Mouse (Mus musculus) left cerebral cortex, adult 9 months (tissue): ENCODE measurements around the gene Ccni.

Experiments
- DNase-seq, 2 experiments: peaks; one replicate each; pipeline ENCODE4 v3.0.0; 2022; ENCODE audit warnings: low spot score in 2 of 2

Ccni gene

DNA sequence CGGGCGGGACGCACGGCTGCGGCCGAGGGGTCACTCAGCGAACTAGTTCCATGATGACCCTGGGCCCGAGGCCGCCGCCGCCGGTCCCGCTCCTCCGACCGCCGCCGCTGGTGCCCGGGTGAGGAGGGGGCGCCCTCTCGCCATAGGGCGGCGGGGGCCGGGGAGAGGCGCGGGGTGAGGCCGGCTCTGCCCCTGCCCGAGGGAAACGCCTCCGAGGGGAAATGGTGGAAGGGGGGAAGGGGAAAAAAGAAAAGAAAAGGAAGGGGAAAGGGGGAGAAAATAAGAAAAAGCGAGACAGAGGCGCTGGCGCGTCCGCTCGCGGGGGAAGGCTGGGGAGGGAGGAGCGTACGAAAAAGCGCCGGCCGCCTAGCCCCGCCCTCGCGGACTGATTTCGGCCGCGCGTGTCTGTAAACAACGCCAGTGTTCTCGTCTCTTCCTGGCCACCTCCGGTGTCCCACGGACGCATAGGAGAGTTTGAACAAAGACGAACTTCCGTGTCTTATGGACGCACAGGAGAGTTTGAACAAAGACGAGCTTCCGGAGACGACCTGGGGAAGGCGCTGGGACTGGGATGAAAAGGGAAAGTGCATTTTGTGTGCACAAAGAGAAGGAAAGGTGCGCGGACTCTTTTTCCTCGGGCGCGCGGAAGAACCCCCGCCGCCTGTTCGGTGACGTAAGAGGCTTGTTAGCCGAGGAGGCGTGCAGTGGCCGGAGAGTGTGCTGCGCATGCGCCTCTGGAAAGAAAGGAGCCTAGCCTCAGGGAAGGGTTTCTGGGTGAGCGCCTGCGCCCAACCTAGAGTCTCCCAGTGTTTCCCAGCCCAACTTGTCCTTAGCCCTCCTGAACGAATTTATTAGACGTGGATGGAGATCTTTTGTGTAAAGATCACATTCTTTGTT is at the start of gene Ccni, which contains the start of gene 2010109A12Rik:
Ccni (minus strand) TSS at position 387 of the 897 bp plus-strand sequence.
2010109A12Rik (plus strand) TSS at position 410 of the 897 bp plus-strand sequence.
- DNase-seq, result peak; percentile 87 to 96

DNA sequence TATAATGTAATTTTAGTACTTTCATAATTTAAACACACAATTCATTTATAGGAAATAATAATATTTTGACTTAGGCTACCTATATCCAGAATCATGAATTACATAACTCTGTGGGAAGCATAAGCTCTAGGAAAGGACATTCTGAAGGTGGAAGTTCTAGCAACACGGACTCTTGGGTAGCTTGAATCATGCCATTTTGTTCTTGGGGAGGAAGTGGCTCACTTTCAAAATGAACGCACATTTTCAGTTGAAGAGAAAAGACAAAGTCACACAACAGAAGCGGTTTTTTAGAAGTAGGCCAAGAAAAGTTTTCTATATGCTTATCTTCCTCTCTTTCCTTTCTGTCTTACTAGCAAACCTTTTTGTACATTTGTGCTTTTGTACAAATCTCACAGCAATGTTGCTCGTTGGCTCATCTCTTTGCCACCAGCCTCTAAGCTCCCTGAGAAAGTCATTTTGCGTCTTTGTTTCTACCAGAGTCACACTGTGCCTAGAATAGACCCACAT is 49.5 kb upstream of the Ccni start:
- DNase-seq, result no peak

DNA sequence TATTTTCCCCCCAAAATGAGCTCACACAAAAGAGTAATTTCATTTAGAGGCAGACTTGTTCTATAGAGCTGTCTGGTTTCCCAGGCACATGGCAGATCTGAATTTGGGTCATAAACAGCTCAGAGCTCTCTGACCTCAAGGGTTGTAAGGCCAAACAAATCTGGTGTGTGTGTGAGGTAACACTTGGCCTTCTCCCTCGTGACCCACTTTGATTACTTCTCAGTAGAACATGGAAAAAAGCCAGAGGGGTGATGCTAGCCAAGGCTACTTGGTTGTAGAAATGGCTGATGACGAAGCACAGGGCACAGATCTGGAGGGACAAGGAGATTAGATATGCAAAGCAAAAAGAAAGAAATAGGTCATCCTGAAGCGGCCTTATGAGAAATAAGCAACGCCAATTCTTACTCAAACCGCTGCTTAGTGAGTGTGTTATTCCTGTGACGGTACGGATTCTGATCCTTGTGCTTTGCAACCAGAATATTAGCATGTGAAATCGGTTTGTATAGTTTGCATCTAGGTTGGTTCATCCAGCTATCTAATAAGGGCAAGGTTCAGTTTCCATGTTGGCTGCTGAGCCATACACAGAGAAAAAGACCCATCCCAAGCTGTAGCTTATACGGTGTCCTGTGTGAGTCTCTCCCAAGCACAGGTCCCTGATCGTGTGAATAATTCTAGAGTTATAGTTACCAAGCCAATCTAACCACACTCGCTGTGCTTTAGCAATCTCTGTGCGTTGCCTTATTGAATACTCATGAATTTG is 44.9 kb upstream of the Ccni start:
- DNase-seq, result no peak

DNA sequence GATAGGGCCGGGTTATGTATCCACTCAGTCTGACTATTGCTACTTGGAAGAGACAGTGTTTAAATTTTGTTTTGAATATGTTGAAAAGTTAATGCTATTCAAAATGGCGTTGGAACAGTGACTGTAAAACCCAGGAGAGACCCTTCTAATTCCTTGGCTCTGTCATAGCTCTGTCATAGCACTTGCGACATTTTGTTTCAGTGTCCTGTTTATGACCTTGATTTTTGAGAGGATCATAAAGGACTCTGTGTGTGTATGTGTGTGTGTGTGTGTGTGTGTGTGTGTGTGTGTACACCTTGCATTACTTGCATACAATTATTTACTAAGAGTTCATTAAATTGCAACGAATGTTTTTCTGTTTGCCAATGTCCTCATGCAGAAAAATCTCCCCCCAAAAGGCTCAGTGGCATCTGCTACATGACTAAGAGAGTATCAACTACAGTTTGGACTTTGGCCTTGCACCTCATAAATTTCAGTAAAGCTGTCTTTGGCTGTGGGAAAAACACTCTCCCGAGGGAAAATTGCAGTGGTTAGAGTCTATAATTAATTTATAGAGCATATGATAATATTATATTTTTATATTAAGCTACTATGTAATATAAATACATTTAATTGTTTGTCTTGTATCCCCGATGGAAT is 43.8 kb upstream of the Ccni start:
- no peak for DNase-seq

DNA sequence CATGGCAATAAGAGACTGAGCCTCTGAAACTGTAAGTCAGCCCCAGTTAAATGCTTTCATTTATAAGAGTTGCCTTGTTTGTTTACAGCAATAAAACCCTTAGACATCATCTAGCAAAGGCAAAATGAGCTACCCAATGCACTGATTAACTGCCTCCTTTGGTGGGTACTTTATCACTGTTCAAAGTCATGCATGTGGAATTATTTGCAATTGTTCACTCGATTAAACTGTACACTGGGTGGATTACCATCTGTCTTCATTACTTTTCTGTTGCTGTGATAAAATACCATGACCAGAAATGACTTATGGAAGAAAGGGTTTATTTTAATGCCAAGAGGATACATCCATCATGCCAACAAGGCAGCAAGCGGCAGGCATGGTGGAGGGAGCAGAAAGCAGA is 39.0 kb upstream of the Ccni start:
- DNase-seq, result no peak

DNA sequence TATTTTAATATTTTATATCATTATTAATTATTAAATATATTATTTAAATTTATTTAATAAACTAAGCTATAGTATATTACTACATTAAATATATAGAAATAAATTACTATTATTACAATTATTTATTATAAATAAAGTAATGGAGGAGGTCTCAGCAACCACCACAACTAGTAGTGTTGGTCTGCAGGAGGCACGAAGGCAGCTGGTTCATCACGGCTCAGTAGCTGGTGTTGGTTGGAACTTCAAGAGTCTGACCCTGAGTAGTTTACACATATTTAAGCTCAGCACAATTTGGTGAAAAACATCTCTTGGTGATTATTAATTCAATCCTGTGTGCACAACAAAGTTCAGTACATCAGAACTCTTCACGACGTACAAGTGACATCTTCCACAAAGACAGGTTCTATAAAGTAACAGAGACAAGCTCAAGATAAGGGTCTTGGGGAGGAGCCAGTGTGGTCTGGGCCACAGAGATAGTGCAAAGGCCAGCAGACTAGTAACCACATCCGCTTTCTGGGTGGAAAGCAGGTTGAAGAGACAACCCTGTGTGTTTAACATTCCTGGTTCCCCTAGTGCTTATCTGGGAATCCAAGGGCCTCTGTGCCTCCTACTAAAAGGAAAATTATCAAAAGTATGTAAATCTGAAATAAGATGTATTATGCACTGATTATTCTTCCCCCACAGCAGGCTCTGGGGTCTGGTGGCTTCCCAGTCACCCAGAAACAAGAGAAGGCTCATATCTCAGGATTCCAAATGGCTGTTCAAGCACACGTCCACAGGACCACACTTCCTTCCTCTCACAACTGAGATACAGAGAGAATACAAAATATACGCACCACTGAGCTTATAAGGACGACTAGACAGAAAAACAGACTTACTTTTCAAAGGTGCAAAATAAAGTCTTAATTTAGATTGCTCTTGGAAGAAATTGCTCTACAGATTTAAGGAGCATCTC is 33.6 kb upstream of the Ccni start:
- DNase-seq, result no peak

DNA sequence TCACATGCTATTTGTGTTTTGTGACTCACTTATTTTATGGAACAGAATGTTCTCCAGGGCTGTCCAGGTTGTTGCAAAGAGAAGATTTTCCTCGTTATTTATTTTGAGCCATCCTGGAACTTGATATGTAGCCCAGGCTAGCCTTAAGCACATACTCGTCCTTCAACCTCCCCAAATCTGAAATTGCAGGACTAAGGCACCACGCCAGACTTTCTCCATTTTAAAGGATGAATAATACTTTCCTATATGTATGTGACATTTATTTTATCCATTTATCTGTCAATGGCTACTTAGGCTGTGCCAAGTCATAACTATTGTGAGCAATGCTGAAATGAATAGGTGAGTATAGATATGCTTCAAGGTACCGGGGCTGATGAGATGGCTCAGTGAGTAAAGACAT is 30.2 kb upstream of the Ccni start:
- DNase-seq, result no peak

DNA sequence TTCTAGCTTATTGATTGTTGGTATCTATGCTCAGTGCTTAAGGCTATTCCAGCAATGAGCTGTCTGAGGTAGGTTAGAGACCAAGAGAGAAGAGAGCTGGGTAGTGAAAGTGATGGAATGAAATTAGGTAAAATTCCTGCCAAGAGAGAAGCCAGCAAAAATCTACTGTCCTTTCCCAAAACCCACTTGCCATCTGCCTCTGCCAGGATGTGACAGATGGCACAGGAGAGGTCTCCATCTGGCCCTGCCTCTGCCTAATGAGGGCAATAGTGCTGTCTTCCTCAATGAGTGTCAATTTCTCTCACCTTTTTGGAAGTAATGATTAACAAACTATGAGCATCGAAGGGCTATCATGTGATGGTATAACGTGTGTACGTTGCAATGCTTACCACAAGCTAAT is 29.6 kb upstream of the Ccni start:
- DNase-seq, result peak in 1 of 2 experiments; percentile 30

DNA sequence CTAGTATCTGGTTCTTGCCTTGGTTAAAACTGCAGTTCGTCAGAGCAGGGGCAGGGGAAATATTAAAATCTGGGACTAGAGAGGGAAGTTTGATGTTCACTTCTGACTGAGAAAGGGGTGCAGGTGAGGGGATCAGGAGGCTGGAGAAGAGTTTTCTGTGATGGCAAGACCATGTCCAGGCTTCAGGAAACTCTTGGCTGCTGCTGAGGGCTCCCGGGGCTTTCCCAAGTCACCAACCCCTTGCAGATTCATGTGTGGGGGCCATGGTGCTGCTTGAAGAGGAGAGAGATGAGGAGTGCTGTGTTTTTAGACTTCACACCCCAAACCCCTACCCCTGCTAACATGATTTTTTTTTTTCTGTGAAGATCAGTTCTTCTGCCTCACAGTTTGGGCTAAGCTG is 28.3 kb upstream of the Ccni start:
- no peak for DNase-seq

DNA sequence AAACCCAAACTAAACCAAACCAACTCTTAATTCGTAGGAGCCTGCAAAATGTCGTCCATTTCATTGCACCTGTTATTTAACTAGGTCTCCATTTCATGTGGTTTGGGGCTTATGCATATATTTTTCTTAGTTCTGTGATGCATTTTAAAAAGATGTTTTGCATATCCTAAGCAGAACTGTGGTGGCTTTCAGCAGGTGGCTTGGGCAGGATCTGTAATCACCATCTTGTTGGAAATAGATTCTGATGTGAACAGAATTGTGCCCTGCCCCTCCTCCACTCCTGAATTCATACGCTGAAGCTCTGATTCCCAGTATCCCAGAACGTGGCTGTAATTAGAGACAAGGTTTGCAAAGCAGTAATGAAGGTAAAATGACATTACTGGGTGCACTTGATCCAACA is 27.8 kb upstream of the Ccni start:
- no peak for DNase-seq

DNA sequence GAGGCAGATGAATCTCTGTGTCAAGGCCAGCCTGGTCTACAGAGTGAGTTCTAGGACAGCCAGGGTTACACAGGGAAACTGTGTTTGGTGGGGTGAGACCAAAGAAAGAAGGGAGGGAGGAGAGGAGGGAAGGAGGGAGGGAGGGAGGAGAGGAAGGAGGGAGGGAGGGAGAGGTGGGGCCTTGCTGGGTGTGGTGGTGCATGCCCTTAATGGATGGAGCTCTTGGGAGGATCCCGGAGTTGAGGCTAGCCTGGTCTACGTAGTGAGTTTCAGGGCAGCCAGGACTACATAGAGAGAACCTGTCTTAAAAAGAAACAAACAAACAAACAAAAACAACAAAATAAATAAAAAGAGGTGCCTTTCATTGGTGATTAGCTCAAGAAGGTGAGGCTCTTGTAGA is 26.5 kb upstream of the Ccni start:
- DNase-seq, result no peak

DNA sequence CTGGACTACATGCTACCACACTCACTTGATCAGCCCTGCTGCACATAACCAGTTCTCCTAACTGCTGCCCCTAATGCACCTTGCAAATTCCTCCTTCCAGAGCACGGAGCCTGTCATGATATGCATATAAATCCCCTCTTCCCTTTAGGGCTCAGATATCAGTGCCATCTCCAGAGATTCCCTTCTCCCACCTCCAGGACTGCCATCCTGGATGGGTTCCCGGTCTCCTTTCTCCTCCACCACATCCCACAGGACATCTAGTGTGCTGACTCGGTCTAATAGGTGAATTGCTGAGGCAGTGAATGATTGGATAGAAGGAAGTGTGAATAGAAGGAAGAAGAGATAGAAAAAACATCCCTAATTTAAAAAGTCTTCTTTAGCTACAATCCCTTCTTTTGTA is 25.4 kb upstream of the Ccni start:
- no peak for DNase-seq

DNA sequence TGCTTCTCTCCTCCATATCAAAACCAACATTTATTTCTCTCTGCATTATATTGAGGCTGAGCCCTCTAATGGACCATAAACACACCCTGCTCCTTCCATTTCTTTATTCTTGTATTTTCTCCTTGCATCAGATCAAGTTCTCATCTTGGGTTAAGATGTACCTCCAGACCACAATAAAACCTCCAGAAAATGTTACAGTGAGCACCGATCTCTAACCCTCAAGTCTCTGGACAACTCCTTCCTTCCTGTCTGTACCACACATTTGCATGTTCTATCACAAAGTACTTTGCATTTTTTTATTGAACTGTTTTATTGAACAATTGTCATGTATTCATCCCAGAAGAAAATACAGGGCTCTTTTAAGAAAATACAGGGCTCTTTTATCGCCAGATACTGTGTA is 23.2 kb upstream of the Ccni start:
- DNase-seq, result no peak

DNA sequence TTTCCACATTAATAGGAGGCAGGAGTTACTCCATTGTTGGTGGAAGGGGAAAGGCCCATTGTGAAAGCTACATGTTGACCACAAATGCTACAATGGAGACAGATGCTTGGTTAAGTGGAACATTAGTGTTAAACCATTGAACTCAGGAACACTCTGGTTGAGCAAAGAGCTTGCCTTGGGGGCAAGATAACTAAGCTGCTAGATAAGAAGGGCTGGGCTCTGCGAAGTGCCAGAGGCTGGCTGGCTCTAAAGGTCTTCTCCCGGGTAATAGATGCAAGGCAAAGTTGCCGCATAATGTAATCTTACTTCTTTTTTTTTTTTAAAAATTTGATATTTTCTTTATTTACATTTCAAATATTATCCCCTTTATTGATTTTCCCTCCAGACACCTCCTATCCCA is 20.9 kb upstream of the Ccni start:
- DNase-seq, result no peak

DNA sequence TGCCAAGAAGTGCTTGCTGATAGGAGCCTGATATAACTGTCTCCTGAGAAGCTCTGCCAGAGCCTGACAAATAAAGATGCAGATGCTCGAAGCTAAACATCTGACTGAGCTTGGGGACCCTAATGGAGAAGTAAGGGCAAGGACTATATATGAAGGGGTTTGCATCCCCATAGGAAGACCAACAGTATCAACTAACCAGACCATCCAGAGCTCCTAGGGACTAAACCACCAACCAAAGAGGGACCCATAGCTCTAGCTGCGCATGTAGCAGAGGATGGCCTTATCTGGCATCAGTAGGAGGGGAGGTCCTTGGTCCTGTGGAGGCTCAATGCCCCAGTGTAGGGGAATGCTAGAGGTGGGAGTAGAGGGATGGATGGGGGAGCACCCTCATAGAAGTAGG is 18.3 kb upstream of the Ccni start:
- no peak for DNase-seq

DNA sequence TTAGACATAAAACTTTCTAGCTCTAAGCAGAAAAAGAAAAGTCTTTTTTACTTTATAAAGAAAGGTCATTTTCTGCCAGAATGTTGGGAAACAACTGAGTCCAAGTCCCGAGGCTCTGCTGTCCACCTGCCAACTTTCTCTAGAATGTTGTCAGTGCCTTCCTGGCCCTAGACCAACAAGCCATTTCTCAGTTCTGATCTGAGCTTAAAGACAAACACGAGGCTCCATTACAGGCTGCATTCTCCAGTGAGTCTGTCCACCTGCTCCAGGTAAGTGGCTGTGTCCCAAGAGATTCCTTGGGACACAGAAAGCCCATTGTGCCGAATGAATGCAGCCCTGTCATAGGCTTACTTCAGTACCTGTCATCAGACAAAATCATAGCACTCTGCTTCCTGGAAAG is 15.4 kb upstream of the Ccni start:
- DNase-seq, result no peak

DNA sequence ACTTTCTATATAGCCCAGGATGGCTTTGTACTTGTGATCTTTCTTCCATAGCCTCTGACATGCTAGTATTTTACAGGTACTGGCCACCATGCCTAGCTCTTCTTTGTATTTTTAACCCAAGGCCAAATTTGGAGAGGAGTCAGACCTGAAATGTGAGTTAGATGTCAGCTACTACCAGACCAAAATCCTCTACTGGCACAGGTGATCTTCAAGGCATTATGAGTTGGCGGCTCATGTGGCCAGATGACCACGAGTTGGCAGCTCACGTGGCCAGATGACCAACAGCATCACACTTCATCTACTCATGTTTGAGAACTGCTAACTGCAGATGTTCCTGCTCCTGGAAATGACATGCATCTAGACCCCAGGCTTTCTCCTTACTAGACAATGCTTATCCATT is 12.1 kb upstream of the Ccni start:
- DNase-seq, result no peak

DNA sequence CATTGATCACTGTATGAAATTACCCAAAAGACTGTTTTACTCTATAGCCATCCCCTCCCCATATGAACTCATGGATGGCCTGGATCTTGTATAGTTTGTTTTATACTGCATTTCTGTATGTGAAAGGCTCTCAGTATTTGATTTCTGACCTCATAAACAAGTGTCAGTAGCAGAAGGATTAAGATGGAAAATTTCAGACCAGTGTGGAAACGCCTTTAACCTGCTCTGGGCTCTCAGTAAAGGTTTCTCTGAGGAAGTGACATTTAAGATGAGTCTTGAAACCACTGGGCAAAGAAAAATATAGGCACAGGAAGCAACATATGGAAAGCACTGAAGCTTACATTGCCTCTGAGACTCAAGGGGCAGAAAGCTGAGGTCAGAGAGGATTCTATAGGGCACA is 1.3 kb upstream of the Ccni start:
- DNase-seq, result no peak

DNA sequence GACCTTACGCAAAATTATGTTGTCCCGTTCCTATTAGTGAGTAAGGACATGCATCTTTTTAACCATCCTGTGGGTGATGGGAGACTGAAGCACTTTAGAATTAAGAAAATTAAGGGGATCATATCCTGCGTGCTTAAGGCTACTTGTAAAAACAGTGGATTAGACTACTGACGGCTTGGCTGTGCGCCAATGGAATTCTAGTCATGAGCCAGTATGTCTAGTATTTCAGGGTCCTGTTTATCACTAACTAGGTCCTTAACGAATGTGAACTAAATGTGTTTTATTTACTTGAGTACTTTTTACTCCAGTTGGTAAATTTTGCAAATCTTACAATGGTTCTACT is 682 bp upstream of the Ccni start:
- DNase-seq, result no peak

DNA sequence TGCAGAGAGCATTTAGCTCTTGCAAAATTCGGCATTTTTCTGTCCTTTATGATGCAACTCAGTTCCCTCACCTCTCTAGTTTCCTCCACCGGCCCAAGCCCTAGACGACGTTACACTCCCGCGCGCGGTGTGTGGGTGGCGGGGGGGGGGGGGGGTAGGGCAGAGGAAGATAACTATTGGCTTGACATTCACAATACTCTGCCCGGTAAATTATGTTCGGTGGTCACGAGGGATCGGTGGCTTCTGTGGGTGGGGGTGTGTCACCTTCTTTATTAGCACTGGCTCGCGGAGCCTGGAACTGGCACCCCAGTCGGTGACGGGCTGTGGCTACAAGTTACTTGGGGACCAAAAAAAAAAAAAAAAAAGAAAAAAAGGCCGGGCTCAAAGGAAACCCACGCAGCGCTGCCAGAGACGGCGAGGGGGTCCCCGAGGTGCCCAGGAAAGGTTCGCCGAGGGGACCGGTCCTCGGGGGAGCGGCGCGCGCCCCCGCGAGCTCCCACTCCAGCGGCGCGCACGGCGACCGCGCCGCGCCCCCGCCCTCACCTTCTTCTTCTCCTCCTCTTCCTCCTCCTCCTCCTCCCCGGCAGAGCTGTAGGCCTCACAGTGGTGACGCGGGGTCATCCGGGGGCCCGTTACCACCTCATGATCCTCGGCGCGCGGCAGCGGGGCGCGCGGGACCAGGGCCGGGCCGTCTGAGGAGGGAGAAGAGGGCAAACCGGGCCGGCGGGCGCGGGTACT is 755 bp downstream of the Ccni start:
- DNase-seq, result peak in 1 of 2 experiments; percentile 47

DNA sequence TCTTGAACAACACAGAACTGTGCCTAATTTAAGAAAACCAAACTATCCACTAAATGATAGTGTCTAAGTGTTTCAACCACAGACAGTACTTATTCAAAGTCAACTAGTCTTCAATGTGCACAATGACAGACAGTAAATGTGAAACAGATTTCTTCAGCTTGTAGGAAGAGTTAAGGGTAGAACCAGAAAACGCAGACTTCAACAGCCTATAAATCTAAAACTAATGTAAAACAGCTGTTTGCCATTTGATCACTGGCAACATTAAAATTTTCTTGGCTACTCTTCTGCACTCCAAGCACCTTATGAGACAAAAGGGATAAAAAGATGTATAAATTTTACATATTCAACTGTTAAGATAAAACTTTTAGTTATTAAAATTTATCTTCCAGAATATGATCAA is 5.1 kb downstream of the Ccni start:
- no peak for DNase-seq
